Mouse (Mus musculus) midbrain, embryonic 14.5 days (tissue): ENCODE results near the gene Hddc2. TPM values are rescaled to one million over a fixed set of nuclear protein-coding genes. Genes with fewer than 3 reads are reported as not detected.

Experiments used
- ATAC-seq: fragments of 200-750 bp; cut with Nextera tagmentation; 2 replicates; pipeline ENCODE4 v1.8.0; 2017; ENCODE audit warnings: moderate number of reproducible peaks, moderate library complexity; ENCODE audit not compliant: low FRiP score, low TSS enrichment
- DNase-seq: peaks from one replicate; pipeline ENCODE4 v3.0.0-alpha.2; 2015
- H3K27ac ChIP-seq: fragments of 300-500 bp; sonication (generic); replicated peaks from 2 replicates; pipeline ENCODE4 v1.5.1; 2014; ENCODE audit warnings: mild to moderate bottlenecking, low read depth, low read length, moderate library complexity
- H3K27me3 ChIP-seq: fragments of 300-500 bp; sonication (generic); 2 replicates; pipeline ENCODE4 v1.6.1; 2014; ENCODE audit warnings: low read length, control low read depth, mixed read lengths; ENCODE audit not compliant: control insufficient read depth, insufficient read depth
- H3K36me3 ChIP-seq: fragments of 300-500 bp; sonication (generic); 2 replicates; pipeline ENCODE4 v1.6.1; 2014; ENCODE audit warnings: low read length, control low read depth; ENCODE audit not compliant: control insufficient read depth, insufficient read depth
- H3K4me1 ChIP-seq: fragments of 300-500 bp; sonication (generic); 2 replicates; pipeline ENCODE4 v1.6.1; 2014; ENCODE audit warnings: mild to moderate bottlenecking, antibody characterized with exemption, low read length, control low read depth; ENCODE audit not compliant: control insufficient read depth, insufficient read depth
- H3K4me2 ChIP-seq: fragments of 300-500 bp; sonication (generic); 2 replicates; pipeline ENCODE4 v1.6.1; 2014; ENCODE audit warnings: mild to moderate bottlenecking, low read length, moderate library complexity
- H3K4me3 ChIP-seq: fragments of 300-500 bp; sonication (generic); replicated peaks from 2 replicates; pipeline ENCODE4 v1.5.1; 2014; ENCODE audit warnings: low read depth, low read length
- H3K9ac ChIP-seq: fragments of 300-500 bp; sonication (generic); replicated peaks from 2 replicates; pipeline ENCODE4 v1.6.1; 2014; ENCODE audit warnings: mild to moderate bottlenecking, low read length, moderate library complexity
- H3K9me3 ChIP-seq: fragments of 300-500 bp; sonication (generic); 2 replicates; pipeline ENCODE4 v1.6.1; 2016; ENCODE audit warnings: low read length, control low read depth, mixed read lengths; ENCODE audit not compliant: control insufficient read depth
- WGBS: fragments of 180-500 bp; shearing (Covaris S2); extraction: QIAGEN DNeasy Blood & Tissue Kit; methylation state at CpG from one replicate; pipeline ENCODE4 v1.1.7; 2014; 5-methylcytosine and 5-hydroxymethylcytosine counted together
- polyA plus RNA-seq: library from polyadenylated mRNA; unstranded; fragments of >200 nt; fragmentation: Nextera tagmentation; extraction: Ambion mirVana; gene quantifications from 2 replicates; pipeline ENCODE4 v1.2.1, GENCODE M21; 2014

Hddc2 gene
- 51.7 and 56.7 TPM in 2 replicates for polyA plus RNA-seq

- peak within 1 kb of the TSS; percentile 57 for H3K4me2 ChIP-seq
- WGBS, result 4% methylated on average over 42 of the region's 44 CpGs
- no peaks in the 10 kb centered on the region for H3K9me3 ChIP-seq
- peak; percentile 87 for DNase-seq
- 0 out of 2 replicates have a peak, but pooled peaks cover 1% of the 10 kb centered on the region for H3K36me3 ChIP-seq
- H3K27me3 ChIP-seq, result no peaks in the 10 kb centered on the region
- H3K27ac ChIP-seq, result peak within 1 kb of the TSS; percentile 85
- H3K4me1 ChIP-seq, result peaks cover 9% of the 10 kb centered on the region
- ATAC-seq, result peak; percentile 95
- H3K4me3 ChIP-seq, result peak within 1 kb of the TSS; percentile 72
- peak within 1 kb of the TSS; percentile 73 for H3K9ac ChIP-seq
Measured at GRCm38 (mm10) chr10:31312865-31313848, at the start of gene Hddc2. Gene Hddc2, plus strand, starts transcription at chr10:31313383.

- Histone ChIP-seq H3K4me2 (no peak overlapping the region), H3K27me3 (no peaks in the 10 kb centered on the region), H3K4me3 (no peak overlapping the region), H3K9me3 (no peaks in the 10 kb centered on the region), H3K4me1 (no peaks in the 10 kb centered on the region), H3K27ac (no peak overlapping the region), H3K9ac (no peak overlapping the region), H3K36me3 (no peaks in the 10 kb centered on the region)
- DNase-seq (no peak), ATAC-seq (no peak)
- 75% methylated on average over 2 of the region's 2 CpGs for WGBS
Measured at GRCm38 (mm10) chr10:31272738-31273137, 40.4 kb upstream of the Hddc2 start.

GRCm38 (mm10) chr10:31273171-31273570, 40.0 kb upstream of the Hddc2 start:
- DNase-seq (no peak), ATAC-seq (no peak)
- H3K9me3 ChIP-seq, result no peaks in the 10 kb centered on the region
- no peaks in the 10 kb centered on the region for H3K27me3 ChIP-seq
- 50% methylated on average over 1 of the region's 1 CpGs for WGBS
- no peaks in the 10 kb centered on the region for H3K4me1 ChIP-seq
- H3K4me3 ChIP-seq, result no peak overlapping the region
- H3K36me3 ChIP-seq, result no peaks in the 10 kb centered on the region
- no peak overlapping the region for H3K4me2 ChIP-seq
- no peak overlapping the region for H3K9ac ChIP-seq
- H3K27ac ChIP-seq, result no peak overlapping the region

GRCm38 (mm10) chr10:31287787-31288186, 25.4 kb upstream of the Hddc2 start:
- ATAC-seq, result no peak
- H3K4me2 ChIP-seq, result no peak overlapping the region
- no peaks in the 10 kb centered on the region for H3K36me3 ChIP-seq
- no peak overlapping the region for H3K9ac ChIP-seq
- H3K27me3 ChIP-seq, result no peaks in the 10 kb centered on the region
- no peak for DNase-seq
- H3K4me1 ChIP-seq, result no peaks in the 10 kb centered on the region
- H3K9me3 ChIP-seq, result no peaks in the 10 kb centered on the region
- no peak overlapping the region for H3K4me3 ChIP-seq
- no peak overlapping the region for H3K27ac ChIP-seq

- Histone ChIP-seq H3K4me2 (no peak overlapping the region), H3K36me3 (no peaks in the 10 kb centered on the region), H3K27me3 (no peaks in the 10 kb centered on the region), H3K27ac (no peak overlapping the region), H3K9ac (no peak overlapping the region), H3K4me1 (no peaks in the 10 kb centered on the region), H3K4me3 (no peak overlapping the region), H3K9me3 (no peaks in the 10 kb centered on the region)
- 90% methylated on average over 4 of the region's 4 CpGs for WGBS
- ATAC-seq (no peak), DNase-seq (no peak)
Measured at GRCm38 (mm10) chr10:31288697-31289390, 24.3 kb upstream of the Hddc2 start.

GRCm38 (mm10) chr10:31295705-31296104, 17.5 kb upstream of the Hddc2 start:
- H3K27ac ChIP-seq, result no peak overlapping the region
- no peak overlapping the region for H3K4me3 ChIP-seq
- WGBS, result 13% methylated on average over 5 of the region's 5 CpGs
- H3K36me3 ChIP-seq, result no peaks in the 10 kb centered on the region
- H3K4me1 ChIP-seq, result peaks cover 9% of the 10 kb centered on the region
- DNase-seq (peak; percentile 52), ATAC-seq (0 out of 2 replicates have a peak, but pooled peaks have one; percentile 26)
- no peaks in the 10 kb centered on the region for H3K27me3 ChIP-seq
- no peaks in the 10 kb centered on the region for H3K9me3 ChIP-seq
- no peak overlapping the region for H3K9ac ChIP-seq
- H3K4me2 ChIP-seq, result no peak overlapping the region

- WGBS, result 36% methylated on average over 1 of the region's 1 CpGs
- no peak overlapping the region for H3K9ac ChIP-seq
- no peaks in the 10 kb centered on the region for H3K27me3 ChIP-seq
- H3K36me3 ChIP-seq, result no peaks in the 10 kb centered on the region
- H3K4me1 ChIP-seq, result peaks cover 9% of the 10 kb centered on the region
- DNase-seq (no peak), ATAC-seq (no peak)
- no peaks in the 10 kb centered on the region for H3K9me3 ChIP-seq
- no peak overlapping the region for H3K4me2 ChIP-seq
- H3K4me3 ChIP-seq, result no peak overlapping the region
- no peak overlapping the region for H3K27ac ChIP-seq
Measured at GRCm38 (mm10) chr10:31296458-31296857, 16.7 kb upstream of the Hddc2 start.

- Histone ChIP-seq H3K4me3 (no peak overlapping the region), H3K9me3 (no peaks in the 10 kb centered on the region), H3K9ac (no peak overlapping the region), H3K27me3 (no peaks in the 10 kb centered on the region), H3K4me2 (no peak overlapping the region), H3K4me1 (peaks cover 9% of the 10 kb centered on the region), H3K36me3 (no peaks in the 10 kb centered on the region), H3K27ac (no peak overlapping the region)
- DNase-seq (no peak), ATAC-seq (no peak)
- 52% methylated on average over 4 of the region's 4 CpGs for WGBS
Measured at GRCm38 (mm10) chr10:31297106-31297505, 16.1 kb upstream of the Hddc2 start.
